Mouse (Mus musculus): ENCODE data around the gene Il1f6. TPM values are rescaled to one million over a fixed set of nuclear protein-coding genes. Genes with fewer than 3 reads are reported as not detected.
"Not testable (repeated sequence)": the region's sequence is repeated elsewhere in the genome, so short reads cannot be mapped to it uniquely, and the experiment has no call there.

The Il1f6 gene
- not detected in 2 replicates for polyA plus RNA-seq (2016; fragmentation: Nextera tagmentation; extraction: Ambion mirVana)

DNA sequence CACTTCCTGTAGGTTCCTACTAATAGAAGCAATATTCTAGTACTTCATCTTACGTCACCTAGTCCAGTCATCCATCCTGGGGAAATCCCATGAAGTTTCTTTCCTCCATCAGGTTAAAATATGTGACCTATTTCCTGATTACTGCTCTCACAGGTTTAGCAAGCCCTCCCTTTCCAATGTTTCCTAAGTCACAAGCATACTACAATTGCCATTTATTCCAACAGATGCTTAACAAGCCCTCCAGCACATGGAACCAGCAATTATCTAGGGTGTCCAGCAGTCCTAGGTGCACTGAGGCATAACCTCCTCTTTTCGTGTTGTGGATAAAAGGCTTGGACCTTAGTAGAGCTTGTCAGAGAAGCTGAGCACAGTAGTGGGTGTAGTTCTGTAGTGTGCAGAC, at the start of gene Il1f6:
Gene Il1f6 (plus strand): TSS at position 301 of the 400 bp plus-strand sequence.
- no peak within 1 kb of the TSS for H3K4me3 ChIP-seq
- H3K36me3 ChIP-seq: no peaks in the 10 kb centered on the region
- H3K27me3 ChIP-seq (ENCODE audit: insufficient read depth, poor library complexity, severe bottlenecking): no peaks in the 10 kb centered on the region
- no peak for DNase-seq (ENCODE audit: low spot score)
- no peaks in the 10 kb centered on the region for H3K9me3 ChIP-seq
- no peak within 1 kb of the TSS for H3K27ac ChIP-seq
- 69% methylated on average over 2 of the region's 2 CpGs for WGBS
- H3K4me1 ChIP-seq (replicated peaks): no peaks in the 10 kb centered on the region

DNA sequence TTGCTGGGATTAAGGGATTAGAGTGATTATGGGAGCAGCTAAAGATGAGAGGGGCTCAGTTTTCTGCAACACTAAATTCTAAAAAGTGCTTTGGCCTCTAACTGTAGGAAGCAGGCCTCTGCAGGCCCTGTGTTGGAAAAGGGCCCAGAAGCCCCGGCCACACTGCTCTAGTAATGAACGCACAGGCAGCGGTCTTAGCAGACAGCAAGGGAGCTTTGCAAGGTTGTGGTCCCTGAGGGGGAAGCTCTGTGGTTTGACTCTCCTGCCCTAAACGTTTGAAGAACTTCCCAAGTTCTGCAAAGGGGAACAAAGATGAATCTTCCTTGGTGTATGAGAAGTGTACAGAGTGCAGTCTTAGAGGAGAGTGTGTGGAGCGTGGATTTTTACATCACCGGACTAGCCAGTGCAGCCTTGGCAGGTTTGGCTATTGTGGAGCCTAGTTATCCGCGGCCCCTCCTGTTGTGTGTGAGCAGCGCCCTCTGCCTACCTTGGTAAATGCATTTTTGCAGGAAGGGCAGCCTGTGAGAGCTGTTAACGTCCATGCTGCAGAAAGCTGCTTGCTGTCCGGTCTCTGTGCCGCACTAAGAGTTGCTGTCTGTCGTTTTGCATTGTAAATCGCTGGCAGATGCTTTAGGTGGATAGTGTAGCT, 33.4 kb upstream of the Il1f6 start:
- not testable (repeated sequence) for H3K4me1 ChIP-seq (replicated peaks); H3K9me3 ChIP-seq; H3K27me3 ChIP-seq (ENCODE audit: insufficient read depth, poor library complexity, severe bottlenecking); H3K27ac ChIP-seq; H3K36me3 ChIP-seq
- 22% methylated on average over 14 of the region's 14 CpGs for WGBS
- peak overlapping the region; percentile 27; the same call in 1 of the 2 replicates for H3K4me3 ChIP-seq
- DNase-seq (ENCODE audit: low spot score): peak; percentile 52

DNA sequence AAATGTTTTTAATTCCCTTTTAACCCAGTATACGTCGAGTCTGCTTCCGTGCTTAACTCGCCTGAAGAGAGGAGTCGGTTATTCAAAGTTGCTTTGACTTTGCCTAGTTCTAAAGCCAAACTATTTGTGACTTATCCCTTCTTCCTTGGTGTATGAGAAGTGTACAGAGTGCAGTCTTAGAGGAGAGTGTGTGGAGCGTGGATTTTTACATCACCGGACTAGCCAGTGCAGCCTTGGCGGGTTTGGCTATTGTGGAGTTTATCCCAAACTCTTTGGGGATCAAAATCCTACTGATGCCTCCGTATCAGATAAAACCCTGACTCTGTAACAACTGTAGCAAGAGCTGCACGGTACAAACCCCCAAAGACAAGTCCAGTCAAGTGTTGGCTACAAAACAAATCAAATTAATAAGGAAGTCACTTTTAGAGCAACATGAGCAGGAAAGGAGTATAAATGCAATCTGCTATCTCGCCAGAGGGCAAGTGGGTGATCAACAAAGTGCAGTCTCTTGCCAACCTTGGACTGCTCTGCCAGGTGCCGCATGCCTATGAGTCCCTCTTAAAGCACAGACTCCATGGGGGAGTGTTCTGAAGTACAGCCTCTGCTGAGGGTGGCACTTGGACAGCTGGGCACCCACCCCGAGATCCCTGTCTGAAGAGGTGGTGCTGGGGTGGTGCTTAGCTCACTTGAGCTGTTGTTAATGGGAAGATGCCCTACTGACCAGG, 32.6 kb upstream of the Il1f6 start:
- not testable (repeated sequence) for H3K4me1 ChIP-seq (replicated peaks); H3K36me3 ChIP-seq; DNase-seq (ENCODE audit: low spot score); H3K27ac ChIP-seq; H3K9me3 ChIP-seq; H3K27me3 ChIP-seq (ENCODE audit: insufficient read depth, poor library complexity, severe bottlenecking)
- H3K4me3 ChIP-seq: peak overlapping the region; percentile 27; the same call in 1 of the 2 replicates
- 73% methylated on average over 13 of the region's 13 CpGs for WGBS

DNA sequence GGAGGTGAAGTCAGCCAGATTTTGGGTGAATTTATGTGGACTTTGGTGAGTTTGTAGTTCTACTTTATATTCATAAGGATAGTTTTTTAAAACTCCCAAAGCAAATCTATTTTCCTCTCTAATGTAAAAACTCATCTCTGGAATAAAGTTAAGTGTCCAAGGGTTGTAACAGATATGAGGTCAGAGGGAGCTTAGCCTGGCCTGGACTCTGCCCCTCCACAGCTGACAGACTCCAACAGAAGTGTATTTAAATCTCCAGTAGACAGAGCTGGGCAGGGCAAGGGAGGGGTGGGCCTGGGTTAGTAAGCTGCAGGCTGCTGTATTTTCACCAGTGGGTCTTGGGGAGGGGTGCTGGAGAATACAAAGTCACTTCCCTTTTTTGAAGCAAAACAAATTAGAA, 31.1 kb upstream of the Il1f6 start:
- DNase-seq (ENCODE audit: low spot score); H3K4me3 ChIP-seq; H3K9me3 ChIP-seq; H3K27me3 ChIP-seq (ENCODE audit: insufficient read depth, poor library complexity, severe bottlenecking); H3K36me3 ChIP-seq; H3K27ac ChIP-seq; H3K4me1 ChIP-seq (replicated peaks): not testable (repeated sequence)

DNA sequence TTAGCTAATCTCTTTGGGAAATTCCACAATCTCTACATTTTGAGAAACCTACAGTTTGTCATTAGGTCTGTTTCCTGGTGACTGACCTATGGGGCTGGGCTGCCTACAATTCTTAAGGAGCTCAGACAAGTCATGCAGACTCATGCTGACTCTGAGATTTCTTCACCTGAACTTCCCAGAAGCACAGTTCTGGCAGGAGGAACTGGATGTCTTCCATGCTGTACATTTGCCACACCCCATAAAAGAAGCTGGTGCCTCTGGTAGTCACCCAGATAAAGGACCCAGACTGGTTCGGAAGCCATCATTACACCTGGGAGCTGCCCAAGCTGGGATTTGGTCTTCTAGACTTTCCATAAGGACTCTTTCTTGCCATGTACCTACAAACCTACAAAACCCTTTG, 29.0 kb upstream of the Il1f6 start, which contains the start of gene Il1f9:
Gene Il1f9 (plus strand): TSS at position 301 of the 400 bp plus-strand sequence.
- Histone ChIP-seq H3K4me3 (no peak within 1 kb of the TSS), H3K27ac (no peak within 1 kb of the TSS), H3K36me3 (no peaks in the 10 kb centered on the region), H3K9me3 (no peaks in the 10 kb centered on the region), H3K4me1 (replicated peaks) (no peaks in the 10 kb centered on the region), H3K27me3 (ENCODE audit: insufficient read depth, poor library complexity, severe bottlenecking) (no peaks in the 10 kb centered on the region)
- DNase-seq (ENCODE audit: low spot score): no peak
- WGBS: 95% methylated on average over 1 of the region's 1 CpGs

DNA sequence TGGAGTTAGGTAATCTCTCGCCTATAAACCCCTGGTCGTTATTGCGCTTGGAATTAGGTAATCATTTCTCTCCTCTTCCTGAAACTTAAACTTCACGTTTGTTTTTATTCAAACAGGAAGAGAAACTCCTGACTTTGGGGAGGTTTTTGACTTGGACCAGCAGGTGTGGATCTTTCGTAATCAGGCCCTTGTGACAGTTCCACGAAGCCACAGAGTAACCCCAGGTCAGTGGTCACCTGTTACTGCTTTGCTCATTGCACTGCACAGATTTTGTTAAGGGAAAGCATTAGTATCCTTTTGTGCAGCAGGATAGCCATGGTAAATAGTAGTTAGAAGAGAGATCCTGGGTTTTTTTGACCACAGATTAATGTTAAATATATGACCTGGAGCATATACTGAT, 27.6 kb upstream of the Il1f6 start:
- Histone ChIP-seq H3K4me3 (no peak overlapping the region), H3K27ac (no peak overlapping the region), H3K27me3 (ENCODE audit: insufficient read depth, poor library complexity, severe bottlenecking) (no peaks in the 10 kb centered on the region), H3K36me3 (no peaks in the 10 kb centered on the region), H3K4me1 (replicated peaks) (no peaks in the 10 kb centered on the region), H3K9me3 (no peaks in the 10 kb centered on the region)
- whole genome bisulfite sequencing: 82% methylated on average over 6 of the region's 6 CpGs
- no peak for DNase-seq (ENCODE audit: low spot score)

DNA sequence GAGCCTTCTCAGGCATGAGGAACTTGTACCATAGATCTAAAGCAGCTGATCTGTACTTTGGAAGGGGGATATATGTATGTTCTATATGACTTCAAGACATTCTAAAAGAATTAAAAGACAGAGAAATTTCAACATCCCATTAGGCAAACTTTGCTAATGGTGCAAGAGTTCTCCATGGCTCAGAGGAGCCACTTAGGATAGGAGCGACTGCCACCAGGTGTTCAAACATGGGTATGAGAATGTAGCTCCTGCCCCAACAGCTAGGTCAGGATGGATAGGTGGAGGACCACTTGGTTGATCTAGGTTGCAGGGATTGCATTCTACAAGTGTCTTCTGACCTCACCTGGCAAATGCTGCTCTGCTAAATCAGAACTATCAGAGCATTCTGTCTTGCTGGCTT, 27.0 kb upstream of the Il1f6 start:
- no peak for DNase-seq (ENCODE audit: low spot score)
- H3K4me3 ChIP-seq: no peak overlapping the region
- no peak overlapping the region for H3K27ac ChIP-seq
- H3K4me1 ChIP-seq (replicated peaks): no peaks in the 10 kb centered on the region
- H3K36me3 ChIP-seq: no peaks in the 10 kb centered on the region
- no peaks in the 10 kb centered on the region for H3K9me3 ChIP-seq
- no peaks in the 10 kb centered on the region for H3K27me3 ChIP-seq (ENCODE audit: insufficient read depth, poor library complexity, severe bottlenecking)
- 60% methylated on average over 1 of the region's 1 CpGs for WGBS

DNA sequence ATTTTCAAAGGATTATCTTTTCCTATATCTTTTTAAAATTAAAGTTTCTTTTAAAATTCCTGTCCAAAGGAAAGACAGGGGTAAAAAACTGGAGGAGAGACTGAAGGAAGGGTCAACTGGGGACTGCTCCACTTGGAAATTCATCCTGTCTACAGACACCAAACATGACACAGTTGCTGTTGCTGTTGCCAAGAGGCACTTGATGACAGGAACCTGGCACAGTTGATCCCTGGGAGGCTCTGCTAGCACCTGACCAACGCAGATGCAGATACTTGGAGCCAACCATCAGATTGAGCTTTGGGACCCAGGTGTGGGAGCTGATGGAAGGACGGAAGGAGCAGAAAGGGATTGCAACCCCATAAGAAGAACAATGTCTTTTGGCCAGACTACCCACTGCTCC, 12.0 kb downstream of the Il1f6 start:
- 0 out of 2 replicates have a peak, but pooled peaks cover 5% of the 10 kb centered on the region for H3K9me3 ChIP-seq
- no peak overlapping the region for H3K4me3 ChIP-seq
- H3K27me3 ChIP-seq (ENCODE audit: insufficient read depth, poor library complexity, severe bottlenecking): no peaks in the 10 kb centered on the region
- 85% methylated on average over 2 of the region's 2 CpGs for WGBS
- H3K36me3 ChIP-seq: no peaks in the 10 kb centered on the region
- no peak overlapping the region for H3K27ac ChIP-seq
- H3K4me1 ChIP-seq (replicated peaks): no peaks in the 10 kb centered on the region
- DNase-seq (ENCODE audit: low spot score): no peak

DNA sequence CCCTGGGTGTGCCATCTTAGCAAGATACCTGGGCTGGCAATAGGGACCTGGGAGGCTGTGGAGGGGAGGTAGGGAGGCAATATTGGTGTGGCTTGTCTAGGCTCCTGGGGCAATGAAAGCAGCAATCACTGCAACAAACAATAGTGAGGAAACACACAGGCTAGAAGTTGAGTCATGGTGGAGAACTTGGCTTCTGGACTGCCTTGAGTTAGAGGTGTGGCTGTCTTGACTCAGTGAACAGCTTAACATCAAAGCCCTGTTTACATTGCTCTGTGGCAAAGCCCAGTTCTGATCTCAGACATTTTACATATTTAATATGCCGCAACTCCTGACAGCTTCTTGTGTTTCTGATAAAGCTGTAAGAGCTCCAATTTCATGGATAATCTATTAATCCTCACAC, 52.3 kb downstream of the Il1f6 start:
- WGBS: 94% methylated on average over 1 of the region's 1 CpGs
- H3K27ac ChIP-seq: no peak overlapping the region
- H3K27me3 ChIP-seq (ENCODE audit: insufficient read depth, poor library complexity, severe bottlenecking): no peaks in the 10 kb centered on the region
- no peaks in the 10 kb centered on the region for H3K4me1 ChIP-seq (replicated peaks)
- DNase-seq (ENCODE audit: low spot score): no peak
- H3K4me3 ChIP-seq: no peak overlapping the region
- H3K36me3 ChIP-seq: no peaks in the 10 kb centered on the region
- no peaks in the 10 kb centered on the region for H3K9me3 ChIP-seq

DNA sequence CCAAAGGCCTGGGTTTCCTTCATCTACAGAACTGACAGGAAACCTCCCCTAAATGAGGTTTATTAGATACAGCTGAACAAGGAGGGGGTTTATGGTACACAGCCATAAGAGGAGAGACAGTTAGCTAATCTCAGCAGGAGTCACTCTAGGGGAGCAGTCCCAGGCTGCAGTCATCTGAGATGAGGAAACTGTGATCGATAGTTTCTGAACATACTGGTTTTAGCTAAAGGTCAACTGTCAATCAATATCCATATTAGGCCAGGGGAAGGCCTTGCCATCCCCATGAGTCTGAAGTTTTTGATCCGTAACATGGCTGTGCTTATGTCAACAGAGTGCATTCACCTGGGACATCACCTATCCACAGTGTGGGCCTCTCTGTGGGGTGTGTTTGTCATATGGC, 58.4 kb downstream of the Il1f6 start:
- no peaks in the 10 kb centered on the region for H3K36me3 ChIP-seq
- H3K4me1 ChIP-seq (replicated peaks): peaks cover 5% of the 10 kb centered on the region; the same call in 1 of the 2 replicates
- H3K9me3 ChIP-seq: no peaks in the 10 kb centered on the region
- H3K4me3 ChIP-seq: no peak overlapping the region
- peaks cover 5% of the 10 kb centered on the region; the same call in 1 of the 2 replicates for H3K27me3 ChIP-seq (ENCODE audit: insufficient read depth, poor library complexity, severe bottlenecking)
- 75% methylated on average over 2 of the region's 2 CpGs for WGBS
- no peak for DNase-seq (ENCODE audit: low spot score)
- H3K27ac ChIP-seq: no peak overlapping the region

DNA sequence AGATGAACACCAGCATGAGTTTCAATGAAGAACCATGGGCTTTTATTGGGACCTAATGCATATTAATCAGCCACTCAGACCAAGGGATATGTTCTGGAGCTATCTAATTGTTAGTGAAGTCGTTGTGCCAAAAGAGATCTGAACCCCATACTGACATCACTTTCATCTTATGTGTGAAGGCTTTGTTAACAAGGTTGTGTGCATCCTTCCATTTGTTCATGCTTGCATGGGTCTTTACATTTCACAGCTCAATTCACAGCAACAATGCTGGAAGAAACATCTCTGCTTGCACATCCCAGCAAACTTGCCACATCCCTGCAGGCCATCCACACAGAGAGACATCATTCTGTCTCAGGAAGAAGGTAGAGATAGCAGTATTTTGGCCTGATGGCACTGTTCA, 59.9 kb downstream of the Il1f6 start:
- H3K27ac ChIP-seq: no peak overlapping the region
- DNase-seq (ENCODE audit: low spot score): no peak
- 24% methylated on average over 1 of the region's 1 CpGs for WGBS
- H3K9me3 ChIP-seq: no peaks in the 10 kb centered on the region
- peaks cover 5% of the 10 kb centered on the region; the same call in 1 of the 2 replicates for H3K27me3 ChIP-seq (ENCODE audit: insufficient read depth, poor library complexity, severe bottlenecking)
- H3K4me1 ChIP-seq (replicated peaks): peaks cover 5% of the 10 kb centered on the region; the same call in 1 of the 2 replicates
- no peaks in the 10 kb centered on the region for H3K36me3 ChIP-seq
- no peak overlapping the region for H3K4me3 ChIP-seq

Measured in hindbrain, embryonic 10.5 days (tissue).